Mouse (Mus musculus) CH12.LX (cell line): ENCODE data around the gene Mum1. TPM values are rescaled to one million over a fixed set of nuclear protein-coding genes. Genes with fewer than 3 reads are reported as not detected.
A peak's percentile ranks its signal among the peaks of the same experiment; 100 is the strongest.

Experiments used
- DNase-seq: peaks from one replicate; pipeline ENCODE4 v3.0.0-alpha.2; 2013; ENCODE audit errors: extremely low read depth
- H3K27ac ChIP-seq: 2 replicates; pipeline ENCODE4 v1.5.1; 2012; ENCODE audit warnings: low read depth, mild to moderate bottlenecking, control low read depth, moderate library complexity; ENCODE audit not compliant: insufficient read depth
- H3K27me3 ChIP-seq: replicated peaks from 2 replicates; pipeline ENCODE3; 2012; ENCODE audit warnings: inconsistent platforms
- H3K36me3 ChIP-seq, 2 experiments: replicated peaks in 1 of 2; 2 replicates each; pipeline versions ENCODE3 to v1.6.1; 2012; ENCODE audit warnings: inconsistent platforms in 1 of 2, low read length in 1 of 2, mild to moderate bottlenecking in 1 of 2, mixed read lengths in 1 of 2, moderate library complexity in 1 of 2; ENCODE audit not compliant: control insufficient read depth in 1 of 2, insufficient read depth in 1 of 2
- H3K4me1 ChIP-seq, 2 experiments: 2 replicates each; pipeline ENCODE4 v1.6.1; 2012; ENCODE audit warnings: inconsistent platforms in 1 of 2, moderate library complexity in 1 of 2; ENCODE audit not compliant: insufficient read depth in 2 of 2, control insufficient read depth in 1 of 2
- H3K4me2 ChIP-seq: 2 replicates; pipeline ENCODE4 v1.6.1; 2012; ENCODE audit warnings: low read depth, mild to moderate bottlenecking, control low read depth; ENCODE audit not compliant: poor library complexity, insufficient read depth, severe bottlenecking
- H3K4me3 ChIP-seq, 3 experiments: fragments of 150-350 bp in 1 of 3; sonication (generic) in 1 of 3; replicated peaks in 1 of 3; 2 replicates each; pipeline versions ENCODE3 to v1.5.1; 2011 to 2012; ENCODE audit warnings: low read depth in 2 of 3, low read length in 2 of 3, mild to moderate bottlenecking in 2 of 3, moderate library complexity in 2 of 3, control low read depth in 1 of 3, improper control_type of control experiment in 1 of 3, inconsistent platforms in 1 of 3, mixed read lengths in 1 of 3; ENCODE audit not compliant: poor library complexity in 1 of 3
- H3K79me2 ChIP-seq: replicated peaks from 2 replicates; pipeline ENCODE4 v1.6.1; 2012; ENCODE audit warnings: mild to moderate bottlenecking, moderate library complexity; ENCODE audit not compliant: control insufficient read depth, poor library complexity, insufficient read depth, severe bottlenecking; ENCODE audit errors: extremely low read depth
- H3K9ac ChIP-seq: 2 replicates; pipeline ENCODE4 v1.6.1; 2012; ENCODE audit warnings: low read depth, mild to moderate bottlenecking, control low read depth, moderate library complexity; ENCODE audit not compliant: insufficient read depth
- H3K9me3 ChIP-seq: replicated peaks from 2 replicates; pipeline ENCODE3; 2012; ENCODE audit warnings: low read length, inconsistent platforms, mixed read lengths
- BHLHE40 ChIP-seq: IDR thresholded peaks from 2 replicates; pipeline ENCODE4 v1.6.1; 2011; ENCODE audit warnings: mild to moderate bottlenecking, low read depth, low read length, improper control_type of control experiment
- CHD1 ChIP-seq: IDR thresholded peaks from 2 replicates; pipeline ENCODE4 v1.6.1; 2012; ENCODE audit warnings: low read depth, low read length, improper control_type of control experiment, inconsistent platforms
- ETS1 ChIP-seq: conservative IDR thresholded peaks from 2 replicates; pipeline ENCODE4 v1.6.1; 2012; ENCODE audit warnings: low read depth, mild to moderate bottlenecking, inconsistent platforms, low read length, improper control_type of control experiment, moderate library complexity
- HCFC1 ChIP-seq: IDR thresholded peaks from 2 replicates; pipeline ENCODE4 v1.6.1; 2012; ENCODE audit warnings: low read depth, mild to moderate bottlenecking, inconsistent platforms, low read length, improper control_type of control experiment
- IRF4 ChIP-seq: IDR thresholded peaks from 2 replicates; pipeline ENCODE4 v1.6.1; 2014; ENCODE audit warnings: low read depth, mild to moderate bottlenecking, inconsistent platforms, low read length, improper control_type of control experiment
- JUN ChIP-seq: IDR thresholded peaks from 2 replicates; pipeline ENCODE4 v1.6.1; 2011; ENCODE audit warnings: low read depth, mild to moderate bottlenecking, low read length, improper control_type of control experiment, moderate library complexity; ENCODE audit not compliant: insufficient read depth
- KAT2A ChIP-seq: IDR thresholded peaks from 2 replicates; pipeline ENCODE4 v1.6.1; 2012; ENCODE audit warnings: low read length, improper control_type of control experiment, inconsistent platforms; ENCODE audit not compliant: insufficient replicate concordance
- MAFK ChIP-seq: IDR thresholded peaks from 2 replicates; pipeline ENCODE4 v1.6.1; 2011; ENCODE audit warnings: low read length, improper control_type of control experiment; ENCODE audit not compliant: insufficient replicate concordance
- MAX ChIP-seq: IDR thresholded peaks from 2 replicates; pipeline ENCODE4 v1.6.1; 2011; ENCODE audit warnings: low read length, improper control_type of control experiment
- MEF2A ChIP-seq: IDR thresholded peaks from 2 replicates; pipeline ENCODE4 v1.6.1; 2014; ENCODE audit warnings: low read depth, mild to moderate bottlenecking, inconsistent platforms, low read length, improper control_type of control experiment, borderline replicate concordance
- POLR2A ChIP-seq: IDR thresholded peaks from 2 replicates; pipeline ENCODE4 v1.6.1; 2011; ENCODE audit warnings: low read depth, mild to moderate bottlenecking, improper control_type of control experiment, low read length
- RCOR1 ChIP-seq: conservative IDR thresholded peaks from 2 replicates; pipeline ENCODE4 v1.6.1; 2012; ENCODE audit warnings: low read depth, mild to moderate bottlenecking, inconsistent platforms, low read length, improper control_type of control experiment
- TBP ChIP-seq: conservative IDR thresholded peaks from 2 replicates; pipeline ENCODE4 v1.6.1; 2011; ENCODE audit warnings: low read depth, low read length, improper control_type of control experiment
- ZKSCAN1 ChIP-seq: IDR thresholded peaks from 2 replicates; pipeline ENCODE4 v1.6.1; 2012; ENCODE audit warnings: low read depth, inconsistent platforms, low read length, improper control_type of control experiment, borderline replicate concordance
- ZMIZ1 ChIP-seq: IDR thresholded peaks from 2 replicates; pipeline ENCODE4 v1.6.1; 2012; ENCODE audit warnings: low read depth, mild to moderate bottlenecking, inconsistent platforms, low read length, improper control_type of control experiment
- dilution Hi-C: fragments of 300-500 bp; cut with MboI; formaldehyde crosslinking; loops from 2 replicates; pipeline ENCODE4 v1.14.3; 2020; ENCODE audit warnings: low sequenced_read_pairs; ENCODE audit not compliant: extremely low pct_unique_long_range_greater_than_20kb, extremely low pct_ligation_motif_present
- in situ Hi-C: fragments of 300-500 bp; cut with MboI; formaldehyde crosslinking; loops from 3 replicates; pipeline ENCODE4 v1.14.3; 2019; ENCODE audit warnings: low sequenced_read_pairs, low pct_ligation_motif_present, low pct_unique_long_range_greater_than_20kb, mixed read lengths
- polyA plus RNA-seq: library from polyadenylated mRNA; unstranded; fragments of >175 nt; gene quantifications from 2 replicates; pipeline ENCODE4 v1.2.1, GENCODE M21; 2012; ENCODE audit warnings: low read depth; ENCODE audit not compliant: insufficient read length
- total RNA-seq, 2 experiments: library from RNA; depleted of rRNA; stranded (reverse); fragments of 300-350 nt in 1 of 2; fragments of >200 nt in 1 of 2; gene quantifications; 2 replicates each; pipeline ENCODE4 v1.2.3; 2012 to 2014

The Mum1 gene
- total and polyA plus RNA-seq, 3 experiments: 22.9 to 35.6 (median 25.1) TPM

DNA sequence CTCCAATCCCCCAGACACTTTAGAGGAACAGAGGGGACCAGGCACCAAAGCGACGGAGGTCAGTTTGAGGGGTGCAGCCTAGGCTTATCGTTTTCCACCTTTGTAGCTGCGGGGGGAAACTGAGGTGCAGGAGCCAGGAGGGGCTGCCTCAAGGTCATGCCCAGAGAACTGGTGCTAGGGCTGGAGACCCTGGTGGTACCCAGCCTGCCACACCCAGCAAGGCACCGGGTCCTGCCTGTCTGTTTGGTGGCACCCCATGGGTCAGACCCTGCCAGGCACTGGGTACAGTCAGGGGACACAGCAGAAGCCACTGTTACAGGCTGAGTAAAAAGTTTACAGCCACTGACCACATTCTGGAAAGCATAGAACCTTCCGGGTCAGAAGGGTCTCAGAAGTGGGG, 45.9 kb upstream of the Mum1 start:
- in situ Hi-C loops: no loop called here
- H3K9ac ChIP-seq: no peak overlapping the region

DNA sequence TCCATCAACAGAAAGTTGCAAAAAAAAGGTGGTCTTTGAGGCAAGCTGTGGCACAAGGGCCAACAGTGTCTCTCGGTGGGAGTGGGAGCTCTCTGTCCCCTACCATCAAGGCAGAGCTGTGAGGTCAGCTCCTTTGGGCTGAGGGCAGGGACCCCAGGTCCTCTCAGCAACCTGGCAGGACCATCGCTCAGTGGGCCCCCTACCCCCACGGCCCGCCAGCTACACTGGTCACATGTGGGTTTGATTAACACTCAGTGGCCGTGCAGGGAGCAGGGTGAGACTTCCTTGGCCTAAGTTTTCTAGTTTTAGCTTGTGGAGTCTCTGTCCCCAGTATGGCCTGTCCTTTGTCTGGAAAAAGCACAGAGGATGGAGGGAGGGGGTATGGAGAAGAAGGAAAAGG, 45.4 kb upstream of the Mum1 start:
- no peaks in the 10 kb centered on the region for H3K79me2 ChIP-seq
- H3K36me3 ChIP-seq: peaks cover 2 to 10% of the 10 kb centered on the region in 2 experiments
- in situ Hi-C loops (no loop called here), dilution Hi-C loops (no loop called here)
- H3K4me1 ChIP-seq: peaks cover 17 to 35% of the 10 kb centered on the region in 2 experiments
- no peak overlapping the region for H3K4me3 ChIP-seq
- H3K27ac ChIP-seq: no peak overlapping the region
- no peak overlapping the region for H3K4me2 ChIP-seq
- TF ChIP-seq BHLHE40 (no peak), KAT2A (no peak), CHD1 (no peak), RCOR1 (no peak), ETS1 (no peak), ZMIZ1 (no peak), IRF4 (no peak), MEF2A (no peak), ZKSCAN1 (no peak), MAX (no peak), TBP (no peak), JUN (no peak)
- H3K9ac ChIP-seq: no peak overlapping the region
- no peaks in the 10 kb centered on the region for H3K9me3 ChIP-seq
- DNase-seq: no peak
- H3K27me3 ChIP-seq: peaks cover 60% of the 10 kb centered on the region

More for the DNA sequence above, 45.9 kb upstream of the Mum1 start:
- Histone ChIP-seq H3K27me3 (peaks cover 57% of the 10 kb centered on the region), H3K9me3 (no peaks in the 10 kb centered on the region)
- no peak for DNase-seq
- TF ChIP-seq HCFC1: no peak
- TF ChIP-seq, all 38 proteins: peak for 0
- H3K4me3 ChIP-seq: no peak overlapping the region
- H3K36me3 ChIP-seq: peaks cover 2 to 12% of the 10 kb centered on the region in 2 experiments
- H3K79me2 ChIP-seq: no peaks in the 10 kb centered on the region
- dilution Hi-C loops: no loop called here
- H3K4me2 ChIP-seq: peak overlapping the region; percentile 72; the same call in 1 of the 2 replicates
- H3K27ac ChIP-seq: no peak overlapping the region
- peaks cover 19 to 39% of the 10 kb centered on the region in 2 experiments for H3K4me1 ChIP-seq

DNA sequence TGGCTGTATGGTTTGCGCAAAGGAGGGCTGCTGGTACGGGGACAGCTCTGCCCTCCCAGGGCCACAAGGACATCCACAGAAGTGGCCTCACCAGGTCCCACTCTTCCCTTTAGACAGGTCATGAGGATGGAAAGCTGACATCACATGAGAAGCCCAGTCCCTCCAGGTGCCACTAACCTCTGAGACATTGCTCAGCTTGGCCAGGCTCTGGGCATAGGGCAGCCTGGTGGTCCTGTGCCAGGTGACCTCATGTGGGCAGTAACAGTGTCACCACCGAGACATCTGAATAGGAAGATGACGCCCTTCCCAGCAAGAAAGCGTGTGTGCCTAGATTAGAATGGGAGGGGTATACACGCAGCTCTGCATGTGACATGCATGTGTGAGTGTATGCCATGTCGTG, 43.7 kb upstream of the Mum1 start:
- in situ Hi-C loops: no loop called here
- TF ChIP-seq POLR2A (no peak), MAFK (no peak)
- H3K79me2 ChIP-seq: no peaks in the 10 kb centered on the region

More for the DNA sequence above, 43.7 kb upstream of the Mum1 start:
- H3K36me3 ChIP-seq: no peaks in the 10 kb centered on the region
- H3K9ac ChIP-seq: no peak overlapping the region
- no peaks in the 10 kb centered on the region for H3K9me3 ChIP-seq
- no peak overlapping the region for H3K4me2 ChIP-seq
- no peak for DNase-seq
- no peak overlapping the region for H3K4me3 ChIP-seq
- H3K27ac ChIP-seq: no peak overlapping the region
- H3K4me1 ChIP-seq: peaks cover 14 to 26% of the 10 kb centered on the region in 2 experiments
- H3K27me3 ChIP-seq: peaks cover 75% of the 10 kb centered on the region
- dilution Hi-C loops: no loop called here
